Mouse (Mus musculus): ENCODE measurements around the gene Bcan. TPM values are rescaled to one million over a fixed set of nuclear protein-coding genes. Genes with fewer than 3 reads are reported as not detected.

Gene Bcan
- polyA plus RNA-seq, 1 experiment: 0.06 TPM

DNA sequence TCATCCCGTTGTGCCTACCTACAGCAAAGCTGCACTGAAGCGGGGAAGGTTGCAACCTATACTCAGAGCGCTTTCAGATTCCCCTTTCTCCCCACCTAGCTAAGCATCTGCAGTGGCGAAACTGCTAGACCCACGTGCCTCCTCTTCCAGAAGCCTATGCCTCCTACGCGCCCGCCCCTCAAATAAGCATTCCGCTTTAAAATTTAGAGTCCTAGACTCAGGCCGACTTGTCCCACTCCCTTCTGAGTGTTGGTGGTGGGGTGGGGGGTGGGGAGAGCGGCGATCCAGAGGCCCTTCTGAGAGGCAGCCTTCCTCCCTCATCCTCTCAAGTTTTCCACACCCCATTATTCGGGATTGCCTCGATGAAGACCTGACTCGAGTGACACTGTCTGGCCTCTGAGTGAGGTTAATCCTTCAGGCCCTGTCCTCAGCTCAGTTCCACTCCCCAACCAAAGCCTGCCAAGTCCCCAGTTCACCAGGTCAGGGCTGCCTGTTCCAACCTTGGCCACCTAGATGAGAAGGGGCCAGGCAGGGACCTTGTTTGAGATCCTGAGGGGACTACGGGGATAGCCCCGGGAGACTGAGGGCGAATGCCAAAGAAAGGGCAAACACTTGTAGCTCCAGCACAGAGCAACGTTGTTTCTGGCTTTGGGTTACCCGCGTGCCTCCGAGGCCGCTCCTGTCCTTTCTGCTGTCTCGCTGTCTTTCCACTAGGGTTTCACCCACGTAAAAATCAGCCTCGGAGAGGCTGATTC is 52.8 kb downstream of the Bcan start:
- no peaks in the 10 kb centered on the region for H3K79me2 ChIP-seq (ENCODE audit: control insufficient read depth, insufficient read depth)

GRCm38 (mm10) chr3:87946541-87946860 is 53.5 kb downstream of the Bcan start:
- Histone ChIP-seq H3K4me2 (ENCODE audit: low read depth) (peak overlapping the region; percentile 38), H3K36me3 (ENCODE audit: control insufficient read depth, insufficient read depth) (peaks cover 6% of the 10 kb centered on the region), H3K27me3 (ENCODE audit: control insufficient read depth, insufficient read depth, insufficient read length) (no peaks in the 10 kb centered on the region), H3K4me3 (no peak overlapping the region), H3ac (ENCODE audit: control insufficient read depth, insufficient read length) (no peak overlapping the region), H3K79me2 (ENCODE audit: control insufficient read depth, insufficient read depth) (no peaks in the 10 kb centered on the region)
- no peak for TF ChIP-seq E2F4 (IDR thresholded peaks at IDR 0.05; ENCODE audit: insufficient read depth)
- TF ChIP-seq SRF (IDR thresholded peaks at IDR 0.05; ENCODE audit: control insufficient read depth, insufficient read length, low read depth): no peak
- no peak for TF ChIP-seq TCF3 (IDR thresholded peaks at IDR 0.05; ENCODE audit: insufficient read length, low read depth)
- TF ChIP-seq MYOG (IDR thresholded peaks at IDR 0.05; ENCODE audit: control insufficient read depth in 1 of 3, insufficient read depth in 1 of 3, insufficient read length in 2 of 3, low read depth in 2 of 3): no peak
- TF ChIP-seq POLR2AphosphoS2 (IDR thresholded peaks at IDR 0.05; ENCODE audit: insufficient read length, low read depth): no peak
- TF ChIP-seq MYOD1 (IDR thresholded peaks at IDR 0.05; ENCODE audit: control insufficient read depth in 1 of 3, insufficient read length in 2 of 3, low read depth in 2 of 3): no peak
- TF ChIP-seq USF1 (IDR thresholded peaks at IDR 0.05; ENCODE audit: low read depth): no peak

More for the DNA sequence above, 52.8 kb downstream of the Bcan start:
- no peaks in the 10 kb centered on the region for H3K27me3 ChIP-seq (ENCODE audit: control insufficient read depth, insufficient read depth, insufficient read length)
- TF ChIP-seq REST (IDR thresholded peaks at IDR 0.05; ENCODE audit: insufficient read depth, insufficient read length) (no peak), MAX (IDR thresholded peaks at IDR 0.05; ENCODE audit: low read depth) (no peak), TCF3 (IDR thresholded peaks at IDR 0.05; ENCODE audit: insufficient read length, low read depth) (no peak), CEBPB (IDR thresholded peaks at IDR 0.05; ENCODE audit: insufficient read depth, poor library complexity, severe bottlenecking) (no peak), POLR2A (IDR thresholded peaks at IDR 0.05; ENCODE audit: insufficient read length, low read depth) (no peak), POLR2AphosphoS2 (IDR thresholded peaks at IDR 0.05; ENCODE audit: insufficient read length, low read depth) (no peak), MYOD1 (IDR thresholded peaks at IDR 0.05; ENCODE audit: control insufficient read depth in 1 of 3, insufficient read length in 2 of 3, low read depth in 2 of 3) (no peak), TCF12 (IDR thresholded peaks at IDR 0.05; ENCODE audit: insufficient read depth, poor library complexity, severe bottlenecking) (no peak), MYOG (IDR thresholded peaks at IDR 0.05; ENCODE audit: control insufficient read depth in 1 of 3, insufficient read depth in 1 of 3, insufficient read length in 2 of 3, low read depth in 2 of 3) (no peak)
- H3ac ChIP-seq (ENCODE audit: control insufficient read depth, insufficient read length): no peak overlapping the region
- H3K4me2 ChIP-seq (ENCODE audit: low read depth): no peak overlapping the region
- H3K4me3 ChIP-seq: no peak overlapping the region
- no peaks in the 10 kb centered on the region for H3K36me3 ChIP-seq (ENCODE audit: control insufficient read depth, insufficient read depth)

DNA sequence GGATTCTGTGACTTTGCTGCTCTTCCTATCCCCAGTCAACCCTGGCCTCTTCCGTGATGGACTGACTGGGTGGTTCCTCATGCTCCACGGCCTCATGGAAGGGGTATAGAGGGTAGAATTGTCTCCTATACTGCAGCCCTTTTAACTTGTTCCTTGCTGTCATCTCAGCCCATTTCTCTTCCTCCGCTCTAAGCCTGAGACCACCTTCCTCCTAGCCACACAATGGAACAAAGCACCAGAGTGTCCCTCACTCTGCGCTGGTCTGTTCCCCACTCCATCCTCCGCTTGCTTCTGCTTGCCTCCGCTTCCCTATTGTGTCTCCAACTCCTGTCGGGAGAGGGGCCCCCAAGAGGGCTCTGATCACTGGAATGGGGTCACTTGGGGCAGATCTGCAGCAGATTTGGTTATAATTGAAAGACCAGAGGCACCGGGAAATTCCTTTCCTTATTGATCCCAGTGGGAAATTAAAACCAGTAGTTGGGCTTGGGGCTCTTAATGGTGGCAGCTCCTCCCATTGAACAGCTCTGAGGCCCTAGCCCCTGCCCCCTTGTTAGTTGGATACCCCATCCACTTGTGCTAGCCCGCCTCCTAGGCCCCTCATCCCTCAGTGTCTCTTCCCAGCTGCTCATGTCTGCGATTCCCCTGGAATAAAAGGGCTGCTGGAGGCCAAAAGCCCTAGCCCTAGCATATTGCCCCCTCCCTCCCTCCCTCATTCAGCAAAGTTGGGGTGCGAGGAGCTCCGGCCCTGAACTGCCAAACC is 54.1 kb downstream of the Bcan start:
- Histone ChIP-seq H3K36me3 (ENCODE audit: control insufficient read depth, insufficient read depth) (peaks cover 11% of the 10 kb centered on the region), H3K4me3 (no peak overlapping the region), H3K79me2 (ENCODE audit: control insufficient read depth, insufficient read depth) (no peaks in the 10 kb centered on the region), H3K4me2 (ENCODE audit: low read depth) (peak overlapping the region; percentile 38), H3ac (ENCODE audit: control insufficient read depth, insufficient read length) (no peak overlapping the region), H3K27me3 (ENCODE audit: control insufficient read depth, insufficient read depth, insufficient read length) (no peaks in the 10 kb centered on the region)
- TF ChIP-seq USF1 (IDR thresholded peaks at IDR 0.05; ENCODE audit: low read depth): no peak

GRCm38 (mm10) chr3:87944838-87945600 is 55.0 kb downstream of the Bcan start:
- Histone ChIP-seq H3K79me2 (ENCODE audit: control insufficient read depth, insufficient read depth) (no peaks in the 10 kb centered on the region), H3K27me3 (ENCODE audit: control insufficient read depth, insufficient read depth, insufficient read length) (no peaks in the 10 kb centered on the region), H3K4me2 (ENCODE audit: low read depth) (peak overlapping the region; percentile 67), H3K36me3 (ENCODE audit: control insufficient read depth, insufficient read depth) (peaks cover 16% of the 10 kb centered on the region), H3K4me3 (no peak overlapping the region), H3ac (ENCODE audit: control insufficient read depth, insufficient read length) (no peak overlapping the region)
- TF ChIP-seq POLR2A (IDR thresholded peaks at IDR 0.05; ENCODE audit: insufficient read length, low read depth) (peak; percentile 62), MYOD1 (IDR thresholded peaks at IDR 0.05; ENCODE audit: control insufficient read depth in 1 of 3, insufficient read length in 2 of 3, low read depth in 2 of 3) (peak in 1 of 3 experiments; percentile 32), E2F4 (IDR thresholded peaks at IDR 0.05; ENCODE audit: insufficient read depth) (no peak), USF1 (IDR thresholded peaks at IDR 0.05; ENCODE audit: low read depth) (no peak), MAX (IDR thresholded peaks at IDR 0.05; ENCODE audit: low read depth) (no peak), TCF3 (IDR thresholded peaks at IDR 0.05; ENCODE audit: insufficient read length, low read depth) (no peak), REST (IDR thresholded peaks at IDR 0.05; ENCODE audit: insufficient read depth, insufficient read length) (no peak), SRF (IDR thresholded peaks at IDR 0.05; ENCODE audit: control insufficient read depth, insufficient read length, low read depth) (no peak), POLR2AphosphoS2 (IDR thresholded peaks at IDR 0.05; ENCODE audit: insufficient read length, low read depth) (peak; percentile 88)

DNA sequence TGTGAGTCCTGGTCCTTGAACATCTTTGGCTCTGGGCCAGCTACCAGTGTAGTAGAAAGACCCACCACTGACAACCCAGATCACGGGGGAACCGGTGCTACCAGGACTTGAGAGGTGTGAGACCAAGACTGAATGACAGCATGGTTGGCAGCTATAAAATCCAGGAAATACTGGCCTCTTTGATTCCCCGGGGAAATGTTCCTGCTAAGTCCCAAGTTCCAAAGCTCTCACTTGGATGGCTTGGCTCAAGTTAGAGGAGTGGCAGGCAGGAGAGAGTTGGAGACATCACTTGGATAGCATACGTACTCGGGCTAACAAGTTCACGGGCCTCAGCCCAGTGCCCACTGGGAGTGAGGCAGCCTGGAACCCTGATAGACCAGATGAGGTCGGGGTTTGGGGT is 56.4 kb downstream of the Bcan start:
- no peaks in the 10 kb centered on the region for H3K27me3 ChIP-seq (ENCODE audit: control insufficient read depth, insufficient read depth, insufficient read length)
- no peak overlapping the region for H3K4me3 ChIP-seq
- no peaks in the 10 kb centered on the region for H3K79me2 ChIP-seq (ENCODE audit: control insufficient read depth, insufficient read depth)
- H3ac ChIP-seq (ENCODE audit: control insufficient read depth, insufficient read length): no peak overlapping the region
- peak overlapping the region; percentile 35 for H3K4me2 ChIP-seq (ENCODE audit: low read depth)
- TF ChIP-seq MYOD1 (IDR thresholded peaks at IDR 0.05; ENCODE audit: control insufficient read depth in 1 of 3, insufficient read length in 2 of 3, low read depth in 2 of 3) (no peak), USF1 (IDR thresholded peaks at IDR 0.05; ENCODE audit: low read depth) (no peak), SRF (IDR thresholded peaks at IDR 0.05; ENCODE audit: control insufficient read depth, insufficient read length, low read depth) (no peak), MYOG (IDR thresholded peaks at IDR 0.05; ENCODE audit: control insufficient read depth in 1 of 3, insufficient read depth in 1 of 3, insufficient read length in 2 of 3, low read depth in 2 of 3) (no peak), REST (IDR thresholded peaks at IDR 0.05; ENCODE audit: insufficient read depth, insufficient read length) (no peak), TCF3 (IDR thresholded peaks at IDR 0.05; ENCODE audit: insufficient read length, low read depth) (no peak), E2F4 (IDR thresholded peaks at IDR 0.05; ENCODE audit: insufficient read depth) (no peak), POLR2A (IDR thresholded peaks at IDR 0.05; ENCODE audit: insufficient read length, low read depth) (no peak), CEBPB (IDR thresholded peaks at IDR 0.05; ENCODE audit: insufficient read depth, poor library complexity, severe bottlenecking) (no peak), MAX (IDR thresholded peaks at IDR 0.05; ENCODE audit: low read depth) (no peak), POLR2AphosphoS2 (IDR thresholded peaks at IDR 0.05; ENCODE audit: insufficient read length, low read depth) (no peak)
- H3K36me3 ChIP-seq (ENCODE audit: control insufficient read depth, insufficient read depth): peaks cover 28% of the 10 kb centered on the region
